Mouse (Mus musculus) CH12.LX (cell line): ENCODE measurements at regions not wholly inside any gene's neighbourhood (a gene's known extent, or its start where the extent isn't known, plus 50 kb on each side); places are given as distances from the start of the nearest gene placed in this dataset.

Experiments used
- DNase-seq: peaks from one replicate; pipeline ENCODE4 v3.0.0-alpha.2; 2013; ENCODE audit errors: extremely low read depth
- H3K27ac ChIP-seq: 2 replicates; pipeline ENCODE4 v1.5.1; 2012; ENCODE audit warnings: low read depth, mild to moderate bottlenecking, control low read depth, moderate library complexity; ENCODE audit not compliant: insufficient read depth
- H3K27me3 ChIP-seq: replicated peaks from 2 replicates; pipeline ENCODE3; 2012; ENCODE audit warnings: inconsistent platforms
- H3K36me3 ChIP-seq, 2 experiments: replicated peaks in 1 of 2; 2 replicates each; pipeline versions ENCODE3 to v1.6.1; 2012; ENCODE audit warnings: inconsistent platforms in 1 of 2, low read length in 1 of 2, mild to moderate bottlenecking in 1 of 2, mixed read lengths in 1 of 2, moderate library complexity in 1 of 2; ENCODE audit not compliant: control insufficient read depth in 1 of 2, insufficient read depth in 1 of 2
- H3K4me1 ChIP-seq, 2 experiments: 2 replicates each; pipeline ENCODE4 v1.6.1; 2012; ENCODE audit warnings: inconsistent platforms in 1 of 2, moderate library complexity in 1 of 2; ENCODE audit not compliant: insufficient read depth in 2 of 2, control insufficient read depth in 1 of 2
- H3K4me2 ChIP-seq: 2 replicates; pipeline ENCODE4 v1.6.1; 2012; ENCODE audit warnings: low read depth, mild to moderate bottlenecking, control low read depth; ENCODE audit not compliant: poor library complexity, insufficient read depth, severe bottlenecking
- H3K4me3 ChIP-seq, 3 experiments: fragments of 150-350 bp in 1 of 3; sonication (generic) in 1 of 3; replicated peaks in 1 of 3; 2 replicates each; pipeline versions ENCODE3 to v1.5.1; 2011 to 2012; ENCODE audit warnings: low read depth in 2 of 3, low read length in 2 of 3, mild to moderate bottlenecking in 2 of 3, moderate library complexity in 2 of 3, control low read depth in 1 of 3, improper control_type of control experiment in 1 of 3, inconsistent platforms in 1 of 3, mixed read lengths in 1 of 3; ENCODE audit not compliant: poor library complexity in 1 of 3
- H3K79me2 ChIP-seq: replicated peaks from 2 replicates; pipeline ENCODE4 v1.6.1; 2012; ENCODE audit warnings: mild to moderate bottlenecking, moderate library complexity; ENCODE audit not compliant: control insufficient read depth, poor library complexity, insufficient read depth, severe bottlenecking; ENCODE audit errors: extremely low read depth
- H3K9ac ChIP-seq: 2 replicates; pipeline ENCODE4 v1.6.1; 2012; ENCODE audit warnings: low read depth, mild to moderate bottlenecking, control low read depth, moderate library complexity; ENCODE audit not compliant: insufficient read depth
- H3K9me3 ChIP-seq: replicated peaks from 2 replicates; pipeline ENCODE3; 2012; ENCODE audit warnings: low read length, inconsistent platforms, mixed read lengths
- BHLHE40 ChIP-seq: IDR thresholded peaks from 2 replicates; pipeline ENCODE4 v1.6.1; 2011; ENCODE audit warnings: mild to moderate bottlenecking, low read depth, low read length, improper control_type of control experiment
- CHD1 ChIP-seq: IDR thresholded peaks from 2 replicates; pipeline ENCODE4 v1.6.1; 2012; ENCODE audit warnings: low read depth, low read length, improper control_type of control experiment, inconsistent platforms
- CTCF ChIP-seq, 2 experiments: IDR thresholded peaks in 1 of 2; conservative IDR thresholded peaks in 1 of 2; 2 replicates each; pipeline ENCODE4 v1.5.1; 2011 to 2012; ENCODE audit warnings: low read depth in 2 of 2, low read length in 2 of 2, improper control_type of control experiment in 1 of 2, inconsistent platforms in 1 of 2, mild to moderate bottlenecking in 1 of 2, moderate library complexity in 1 of 2
- E2F4 ChIP-seq: IDR thresholded peaks from 2 replicates; pipeline ENCODE4 v1.6.1; 2011; ENCODE audit warnings: low read depth, low read length, improper control_type of control experiment; ENCODE audit not compliant: insufficient replicate concordance
- EP300 ChIP-seq: IDR thresholded peaks from 2 replicates; pipeline ENCODE4 v1.6.1; 2011; ENCODE audit warnings: low read length, improper control_type of control experiment
- GABPA ChIP-seq: IDR thresholded peaks from 2 replicates; pipeline ENCODE4 v1.6.1; 2012; ENCODE audit warnings: low read depth, low read length, improper control_type of control experiment, inconsistent platforms; ENCODE audit not compliant: insufficient replicate concordance
- HCFC1 ChIP-seq: IDR thresholded peaks from 2 replicates; pipeline ENCODE4 v1.6.1; 2012; ENCODE audit warnings: low read depth, mild to moderate bottlenecking, inconsistent platforms, low read length, improper control_type of control experiment
- IRF4 ChIP-seq: IDR thresholded peaks from 2 replicates; pipeline ENCODE4 v1.6.1; 2014; ENCODE audit warnings: low read depth, mild to moderate bottlenecking, inconsistent platforms, low read length, improper control_type of control experiment
- JUN ChIP-seq: IDR thresholded peaks from 2 replicates; pipeline ENCODE4 v1.6.1; 2011; ENCODE audit warnings: low read depth, mild to moderate bottlenecking, low read length, improper control_type of control experiment, moderate library complexity; ENCODE audit not compliant: insufficient read depth
- JUND ChIP-seq: conservative IDR thresholded peaks from 2 replicates; pipeline ENCODE4 v1.6.1; 2011; ENCODE audit warnings: low read depth, low read length, improper control_type of control experiment
- KAT2A ChIP-seq: IDR thresholded peaks from 2 replicates; pipeline ENCODE4 v1.6.1; 2012; ENCODE audit warnings: low read length, improper control_type of control experiment, inconsistent platforms; ENCODE audit not compliant: insufficient replicate concordance
- MAFK ChIP-seq: IDR thresholded peaks from 2 replicates; pipeline ENCODE4 v1.6.1; 2011; ENCODE audit warnings: low read length, improper control_type of control experiment; ENCODE audit not compliant: insufficient replicate concordance
- MAZ ChIP-seq: IDR thresholded peaks from 2 replicates; pipeline ENCODE4 v1.6.1; 2012; ENCODE audit warnings: low read depth, mild to moderate bottlenecking, inconsistent platforms, low read length, improper control_type of control experiment, moderate library complexity
- MXI1 ChIP-seq: IDR thresholded peaks from 2 replicates; pipeline ENCODE4 v1.6.1; 2011; ENCODE audit warnings: mild to moderate bottlenecking, low read depth, low read length, improper control_type of control experiment
- MYC ChIP-seq: IDR thresholded peaks from 2 replicates; pipeline ENCODE4 v1.6.1; 2011; ENCODE audit warnings: low read depth, mild to moderate bottlenecking, improper control_type of control experiment, low read length
- POLR2A ChIP-seq: IDR thresholded peaks from 2 replicates; pipeline ENCODE4 v1.6.1; 2011; ENCODE audit warnings: low read depth, mild to moderate bottlenecking, improper control_type of control experiment, low read length
- RAD21 ChIP-seq: IDR thresholded peaks from 2 replicates; pipeline ENCODE4 v1.6.1; 2011; ENCODE audit warnings: low read depth, mild to moderate bottlenecking, low read length, improper control_type of control experiment, moderate library complexity
- SIN3A ChIP-seq: IDR thresholded peaks from 2 replicates; pipeline ENCODE4 v1.6.1; 2012; ENCODE audit warnings: low read length, improper control_type of control experiment, inconsistent platforms
- SMC3 ChIP-seq: IDR thresholded peaks from 2 replicates; pipeline ENCODE4 v1.6.1; 2011; ENCODE audit warnings: low read depth, low read length, improper control_type of control experiment
- TCF12 ChIP-seq: IDR thresholded peaks from 2 replicates; pipeline ENCODE4 v1.6.1; 2014; ENCODE audit warnings: low read depth, mild to moderate bottlenecking, inconsistent platforms, low read length, improper control_type of control experiment
- UBTF ChIP-seq: IDR thresholded peaks from 2 replicates; pipeline ENCODE4 v1.6.1; 2012; ENCODE audit warnings: low read depth, mild to moderate bottlenecking, inconsistent platforms, low read length, improper control_type of control experiment, moderate library complexity
- USF2 ChIP-seq: conservative IDR thresholded peaks from 2 replicates; pipeline ENCODE4 v1.6.1; 2011; ENCODE audit warnings: low read depth, low read length, improper control_type of control experiment
- ZC3H11A ChIP-seq: IDR thresholded peaks from 2 replicates; pipeline ENCODE4 v1.6.1; 2012; ENCODE audit warnings: low read depth, mild to moderate bottlenecking, inconsistent platforms, low read length, improper control_type of control experiment
- dilution Hi-C: fragments of 300-500 bp; cut with MboI; formaldehyde crosslinking; loops from 2 replicates; pipeline ENCODE4 v1.14.3; 2020; ENCODE audit warnings: low sequenced_read_pairs; ENCODE audit not compliant: extremely low pct_unique_long_range_greater_than_20kb, extremely low pct_ligation_motif_present
- in situ Hi-C: fragments of 300-500 bp; cut with MboI; formaldehyde crosslinking; loops from 3 replicates; pipeline ENCODE4 v1.14.3; 2019; ENCODE audit warnings: low sequenced_read_pairs, low pct_ligation_motif_present, low pct_unique_long_range_greater_than_20kb, mixed read lengths

GRCm38 (mm10) chr16:5478970-5479369, 223.2 kb upstream of the Eef2kmt start:
- TF ChIP-seq JUN (no peak), ZC3H11A (no peak), USF2 (no peak), GABPA (no peak), MXI1 (no peak), TCF12 (no peak), POLR2A (no peak), IRF4 (no peak), SIN3A (no peak), CHD1 (no peak), RAD21 (no peak)
- in situ Hi-C loops (loop anchor here (5.0 kb wide), 1 partner anchor 53 kb away; no protein-coding TSS in a partner anchor), dilution Hi-C loops (no loop called here)
- Histone ChIP-seq H3K27ac (no peak overlapping the region), H3K4me2 (no peak overlapping the region), H3K9ac (no peak overlapping the region), H3K27me3 (peaks cover 80% of the 10 kb centered on the region), H3K4me1 (peaks cover 0 to 7% of the 10 kb centered on the region in 2 experiments; a peak in 2 of 4 replicates), H3K4me3 (no peak overlapping the region), H3K36me3 (no peaks in the 10 kb centered on the region), H3K9me3 (no peaks in the 10 kb centered on the region), H3K79me2 (no peaks in the 10 kb centered on the region)
- DNase-seq = no peak

- dilution Hi-C loops = no loop called here
- Histone ChIP-seq H3K27ac (no peak overlapping the region), H3K79me2 (no peaks in the 10 kb centered on the region), H3K27me3 (peaks cover 82% of the 10 kb centered on the region)
- TF ChIP-seq UBTF = no peak
- peak; percentile 88 to 90 for TF ChIP-seq CTCF (conservative IDR thresholded peaks at IDR 0.05 in 1 of 2, IDR thresholded peaks at IDR 0.05 in 1 of 2; ENCODE audit: low read depth in 2 of 2, low read length in 2 of 2)
- no peak for TF ChIP-seq KAT2A
- TF ChIP-seq SMC3 = peak; percentile 60
- TF ChIP-seq BHLHE40 = no peak
- no peak for TF ChIP-seq MAFK
- TF ChIP-seq EP300 = no peak
- TF ChIP-seq JUND = no peak
- peak; percentile 59 for TF ChIP-seq RAD21
- TF ChIP-seq E2F4 = no peak
- no peak for TF ChIP-seq MAZ
- no peak for TF ChIP-seq IRF4
- no peak for TF ChIP-seq MYC
- no peak for TF ChIP-seq HCFC1
- TF ChIP-seq, all 38 proteins: peak for 3
- H3K9ac ChIP-seq = no peak overlapping the region
- H3K4me3 ChIP-seq = no peak overlapping the region
- H3K4me1 ChIP-seq = peaks cover 6 to 25% of the 10 kb centered on the region in 2 experiments
- DNase-seq = peak; percentile 73
- H3K36me3 ChIP-seq = no peaks in the 10 kb centered on the region
- no peak overlapping the region for H3K4me2 ChIP-seq
- in situ Hi-C loops = no loop called here
- H3K9me3 ChIP-seq = no peaks in the 10 kb centered on the region
Measured at GRCm38 (mm10) chr16:5471321-5471720, 215.5 kb upstream of the Eef2kmt start.
